Mouse (Mus musculus) lung, embryonic 14.5 days (tissue): ENCODE measurements around the gene Sec61a1. TPM values are rescaled to one million over a fixed set of nuclear protein-coding genes. Genes with fewer than 3 reads are reported as not detected.

Experiments
- ATAC-seq: fragments of 200-750 bp; cut with Nextera tagmentation; 2 replicates; pipeline ENCODE4 v1.8.0; 2017; ENCODE audit warnings: mild to moderate bottlenecking, moderate TSS enrichment, moderate library complexity; ENCODE audit not compliant: insufficient read depth
- DNase-seq: peaks from one replicate; pipeline ENCODE4 v3.0.0-alpha.2; 2015
- H3K27ac ChIP-seq: fragments of 300-500 bp; sonication (generic); 2 replicates; pipeline ENCODE4 v1.5.1; 2014; ENCODE audit warnings: low read depth, mild to moderate bottlenecking, moderate library complexity
- H3K27me3 ChIP-seq: fragments of 300-500 bp; sonication (generic); 2 replicates; pipeline ENCODE4 v1.6.1; 2014; ENCODE audit warnings: low read length, control low read depth; ENCODE audit not compliant: insufficient read depth
- H3K36me3 ChIP-seq: fragments of 300-500 bp; sonication (generic); 2 replicates; pipeline ENCODE4 v1.6.1; 2014; ENCODE audit warnings: control low read depth; ENCODE audit not compliant: insufficient read depth
- H3K4me1 ChIP-seq: fragments of 300-500 bp; sonication (generic); 2 replicates; pipeline ENCODE4 v1.6.1; 2014; ENCODE audit warnings: antibody characterized with exemption, control low read depth; ENCODE audit not compliant: insufficient read depth
- H3K4me2 ChIP-seq: fragments of 300-500 bp; sonication (generic); 2 replicates; pipeline ENCODE4 v1.6.1; 2014; ENCODE audit warnings: mild to moderate bottlenecking
- H3K4me3 ChIP-seq: fragments of 300-500 bp; sonication (generic); 2 replicates; pipeline ENCODE4 v1.5.1; 2014; ENCODE audit warnings: low read depth, low read length
- H3K9ac ChIP-seq: fragments of 300-500 bp; sonication (generic); 2 replicates; pipeline ENCODE4 v1.6.1; 2014
- H3K9me3 ChIP-seq: fragments of 300-500 bp; sonication (generic); 2 replicates; pipeline ENCODE4 v1.6.1; 2016; ENCODE audit warnings: low read depth, low read length, control low read depth
- CTCF ChIP-seq: IDR thresholded peaks from 2 replicates; pipeline ENCODE4 v1.5.1; 2016; ENCODE audit warnings: antibody characterized with exemption, low read depth
- WGBS: fragments of 180-500 bp; shearing (Covaris S2); extraction: QIAGEN DNeasy Blood & Tissue Kit; methylation state at CpG from one replicate; pipeline ENCODE4 v1.1.7; 2014; 5-methylcytosine and 5-hydroxymethylcytosine counted together
- polyA plus RNA-seq: library from polyadenylated mRNA; unstranded; fragments of >200 nt; fragmentation: Nextera tagmentation; extraction: Ambion mirVana; gene quantifications from 2 replicates; pipeline ENCODE4 v1.2.1, GENCODE M21; 2014

Gene Sec61a1
- polyA plus RNA-seq, 1 experiment from 2014 or later: 249 TPM

GRCm38 (mm10) chr6:88549916-88550315 lies 31.2 kb upstream of the Sec61a1 start:
- Histone ChIP-seq H3K27me3 (peaks cover 16% of the 10 kb centered on the region), H3K9me3 (no peaks in the 10 kb centered on the region), H3K27ac (no peak overlapping the region), H3K4me3 (no peak overlapping the region), H3K9ac (no peak overlapping the region), H3K4me1 (no peaks in the 10 kb centered on the region), H3K4me2 (no peak overlapping the region), H3K36me3 (no peaks in the 10 kb centered on the region)
- DNase-seq (no peak), ATAC-seq (no peak)
- 72% methylated on average over 2 of the region's 2 CpGs for WGBS
- no peak for TF ChIP-seq CTCF

- WGBS: 25% methylated on average over 4 of the region's 4 CpGs
- no peaks in the 10 kb centered on the region for H3K36me3 ChIP-seq
- peak; percentile 31 for ATAC-seq
Measured at GRCm38 (mm10) chr6:88549137-88549814, 30.6 kb upstream of the Sec61a1 start.

GRCm38 (mm10) chr6:88548405-88549049 lies 29.8 kb upstream of the Sec61a1 start:
- WGBS: 75% methylated on average over 10 of the region's 10 CpGs
- H3K27me3 ChIP-seq: peaks cover 19% of the 10 kb centered on the region

More at GRCm38 (mm10) chr6:88549137-88549814, 30.6 kb upstream of the Sec61a1 start:
- Histone ChIP-seq H3K27ac (no peak overlapping the region), H3K4me3 (no peak overlapping the region), H3K9me3 (no peaks in the 10 kb centered on the region), H3K4me2 (no peak overlapping the region), H3K4me1 (no peaks in the 10 kb centered on the region), H3K9ac (no peak overlapping the region), H3K27me3 (peaks cover 19% of the 10 kb centered on the region)
- peak; percentile 78 for TF ChIP-seq CTCF
- peak; percentile 90 for DNase-seq

GRCm38 (mm10) chr6:88545397-88545790 lies 26.7 kb upstream of the Sec61a1 start:
- Histone ChIP-seq H3K9me3 (no peaks in the 10 kb centered on the region), H3K27me3 (peaks cover 19% of the 10 kb centered on the region), H3K4me1 (no peaks in the 10 kb centered on the region), H3K9ac (no peak overlapping the region; the same call in 1 of the 2 replicates), H3K36me3 (no peaks in the 10 kb centered on the region), H3K4me3 (no peak overlapping the region), H3K4me2 (no peak overlapping the region), H3K27ac (no peak overlapping the region)
- DNase-seq (no peak), ATAC-seq (no peak)
- 34% methylated on average over 10 of the region's 10 CpGs for WGBS
- no peak for TF ChIP-seq CTCF

More at GRCm38 (mm10) chr6:88548405-88549049, 29.8 kb upstream of the Sec61a1 start:
- H3K27ac ChIP-seq: no peak overlapping the region
- DNase-seq: no peak
- H3K4me1 ChIP-seq: no peaks in the 10 kb centered on the region
- no peak overlapping the region for H3K9ac ChIP-seq
- TF ChIP-seq CTCF: no peak
- H3K4me2 ChIP-seq: no peak overlapping the region
- no peaks in the 10 kb centered on the region for H3K36me3 ChIP-seq
- H3K9me3 ChIP-seq: no peaks in the 10 kb centered on the region
- ATAC-seq: 0 out of 2 replicates have a peak, but pooled peaks have one; percentile 21
- no peak overlapping the region for H3K4me3 ChIP-seq

GRCm38 (mm10) chr6:88544644-88545396 lies 26.1 kb upstream of the Sec61a1 start:
- 34% methylated on average over 11 of the region's 11 CpGs for WGBS
- H3K4me2 ChIP-seq: no peak overlapping the region
- no peaks in the 10 kb centered on the region for H3K36me3 ChIP-seq
- no peak overlapping the region for H3K27ac ChIP-seq
- peaks cover 19% of the 10 kb centered on the region for H3K27me3 ChIP-seq
- TF ChIP-seq CTCF: no peak
- H3K4me1 ChIP-seq: no peaks in the 10 kb centered on the region
- no peak overlapping the region for H3K4me3 ChIP-seq
- DNase-seq (no peak), ATAC-seq (no peak)
- no peak overlapping the region for H3K9ac ChIP-seq
- H3K9me3 ChIP-seq: no peaks in the 10 kb centered on the region

GRCm38 (mm10) chr6:88544241-88544640 lies 25.5 kb upstream of the Sec61a1 start:
- ATAC-seq (no peak), DNase-seq (no peak)
- Histone ChIP-seq H3K4me2 (no peak overlapping the region), H3K9me3 (no peaks in the 10 kb centered on the region), H3K27ac (no peak overlapping the region), H3K4me1 (no peaks in the 10 kb centered on the region), H3K27me3 (peaks cover 19% of the 10 kb centered on the region), H3K36me3 (no peaks in the 10 kb centered on the region), H3K4me3 (no peak overlapping the region), H3K9ac (no peak overlapping the region)
- TF ChIP-seq CTCF: no peak
- 72% methylated on average over 3 of the region's 3 CpGs for WGBS

- no peaks in the 10 kb centered on the region for H3K36me3 ChIP-seq
- no peaks in the 10 kb centered on the region for H3K9me3 ChIP-seq
- ATAC-seq: no peak
- DNase-seq: no peak
- no peak overlapping the region for H3K4me2 ChIP-seq
- no peak overlapping the region for H3K4me3 ChIP-seq
- TF ChIP-seq CTCF: no peak
- H3K9ac ChIP-seq: no peak overlapping the region
- no peak overlapping the region for H3K27ac ChIP-seq
- peaks cover 5% of the 10 kb centered on the region for H3K27me3 ChIP-seq
- 63% methylated on average over 2 of the region's 2 CpGs for WGBS
- H3K4me1 ChIP-seq: no peaks in the 10 kb centered on the region
Measured at GRCm38 (mm10) chr6:88540093-88540755, 21.5 kb upstream of the Sec61a1 start.
